Mouse (Mus musculus) stomach, embryonic 14.5 days (tissue): Measurements from ENCODE around the gene Hhat. TPM values are rescaled to one million over a fixed set of nuclear protein-coding genes. Genes with fewer than 3 reads are reported as not detected.

ENCODE experiments used
- ATAC-seq: fragments of 200-750 bp; cut with Nextera tagmentation; 2 replicates; pipeline ENCODE4 v1.8.0; 2017; ENCODE audit warnings: low read depth, moderate TSS enrichment; ENCODE audit not compliant: insufficient number of reproducible peaks, insufficient read depth, low FRiP score
- H3K27ac ChIP-seq: fragments of 300-500 bp; sonication (generic); 2 replicates; pipeline ENCODE4 v1.5.1; 2014; ENCODE audit warnings: mild to moderate bottlenecking, low read length, moderate library complexity, mixed read lengths
- H3K27me3 ChIP-seq: fragments of 300-500 bp; sonication (generic); 2 replicates; pipeline ENCODE4 v1.6.1; 2014; ENCODE audit warnings: low read length, control low read depth, mixed read lengths; ENCODE audit not compliant: control insufficient read depth, insufficient read depth
- H3K36me3 ChIP-seq: fragments of 300-500 bp; sonication (generic); 2 replicates; pipeline ENCODE4 v1.6.1; 2014; ENCODE audit warnings: mild to moderate bottlenecking, control low read depth, low read length, moderate library complexity, mixed read lengths; ENCODE audit not compliant: control insufficient read depth, insufficient read depth
- H3K4me1 ChIP-seq: fragments of 300-500 bp; sonication (generic); 2 replicates; pipeline ENCODE4 v1.6.1; 2014; ENCODE audit warnings: low read length, control low read depth, mixed read lengths; ENCODE audit not compliant: control insufficient read depth, insufficient read depth
- H3K4me2 ChIP-seq: fragments of 300-500 bp; sonication (generic); replicated peaks from 2 replicates; pipeline ENCODE4 v1.6.1; 2014; ENCODE audit warnings: low read depth, low read length, control low read depth
- H3K4me3 ChIP-seq: fragments of 300-500 bp; sonication (generic); 2 replicates; pipeline ENCODE4 v1.5.1; 2014; ENCODE audit warnings: low read depth, low read length, control low read depth
- H3K9ac ChIP-seq: fragments of 300-500 bp; sonication (generic); replicated peaks from 2 replicates; pipeline ENCODE4 v1.6.1; 2014; ENCODE audit warnings: low read depth, mild to moderate bottlenecking, control low read depth, low read length, moderate library complexity, mixed read lengths
- H3K9me3 ChIP-seq: fragments of 300-500 bp; sonication (generic); 2 replicates; pipeline ENCODE4 v1.6.1; 2016; ENCODE audit warnings: low read depth, low read length, control low read depth; ENCODE audit not compliant: control insufficient read depth
- WGBS: fragments of 180-500 bp; shearing (Covaris S2); extraction: QIAGEN DNeasy Blood & Tissue Kit; methylation state at CpG from one replicate; pipeline ENCODE4 v1.1.7; 2014; 5-methylcytosine and 5-hydroxymethylcytosine counted together
- polyA plus RNA-seq: library from polyadenylated mRNA; unstranded; fragments of >200 nt; fragmentation: Nextera tagmentation; extraction: Ambion mirVana; gene quantifications from 2 replicates; pipeline ENCODE4 v1.2.1, GENCODE M21; 2014

The Hhat gene
- polyA plus RNA-seq, 1 experiment from 2014 or later, result 14.2 TPM

DNA sequence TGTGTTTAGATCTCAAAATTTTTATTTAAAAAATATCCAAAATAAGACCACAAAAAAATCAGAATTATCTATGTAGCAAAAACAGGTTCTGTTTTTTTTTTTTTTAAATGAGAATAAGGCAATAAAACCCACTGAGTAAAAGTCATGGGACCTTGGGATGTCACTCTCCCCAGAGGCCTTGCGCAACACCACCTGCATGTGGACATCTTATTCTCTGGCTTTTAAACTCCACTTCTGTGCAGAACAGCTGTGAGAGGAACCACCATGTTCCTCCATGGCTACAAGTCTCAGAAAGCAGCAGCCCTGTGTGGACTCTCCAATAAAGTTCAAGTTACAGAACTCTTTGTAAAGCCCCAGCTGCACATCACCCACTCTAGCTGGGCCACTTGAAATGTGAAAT lies 258.2 kb downstream of the Hhat start:
- Histone ChIP-seq H3K9me3 (no peaks in the 10 kb centered on the region), H3K4me1 (no peaks in the 10 kb centered on the region), H3K9ac (no peak overlapping the region), H3K27ac (no peak overlapping the region), H3K36me3 (no peaks in the 10 kb centered on the region), H3K4me3 (no peak overlapping the region), H3K4me2 (no peak overlapping the region), H3K27me3 (no peaks in the 10 kb centered on the region)
- 97% methylated on average over 1 of the region's 1 CpGs for WGBS
- ATAC-seq, result no peak

DNA sequence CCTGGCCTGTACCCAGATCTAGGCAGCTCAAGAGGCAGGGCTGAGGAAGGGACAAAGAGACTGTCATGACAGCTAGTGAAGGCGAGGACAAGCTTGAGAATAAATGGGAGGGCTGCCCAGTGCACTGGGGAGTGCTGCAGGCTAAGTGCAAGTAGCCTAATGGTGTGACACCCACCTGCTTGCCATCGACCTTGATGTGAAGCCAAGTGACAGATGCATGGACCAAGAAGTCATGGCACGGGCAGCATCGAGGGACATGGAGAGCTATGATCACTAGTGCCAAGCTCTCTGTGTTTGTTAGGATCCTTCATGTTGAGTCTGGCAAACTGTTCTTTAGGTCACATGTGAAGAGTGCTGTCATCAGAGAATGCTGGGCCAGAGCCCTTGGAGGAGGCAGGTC lies 267.4 kb downstream of the Hhat start:
- no peak for ATAC-seq
- no peak overlapping the region for H3K27ac ChIP-seq
- H3K4me2 ChIP-seq, result no peak overlapping the region
- no peaks in the 10 kb centered on the region for H3K4me1 ChIP-seq
- no peaks in the 10 kb centered on the region for H3K36me3 ChIP-seq
- no peak overlapping the region for H3K4me3 ChIP-seq
- H3K9ac ChIP-seq, result no peak overlapping the region
- WGBS, result 91% methylated on average over 4 of the region's 4 CpGs
- H3K27me3 ChIP-seq, result no peaks in the 10 kb centered on the region
- no peaks in the 10 kb centered on the region for H3K9me3 ChIP-seq

DNA sequence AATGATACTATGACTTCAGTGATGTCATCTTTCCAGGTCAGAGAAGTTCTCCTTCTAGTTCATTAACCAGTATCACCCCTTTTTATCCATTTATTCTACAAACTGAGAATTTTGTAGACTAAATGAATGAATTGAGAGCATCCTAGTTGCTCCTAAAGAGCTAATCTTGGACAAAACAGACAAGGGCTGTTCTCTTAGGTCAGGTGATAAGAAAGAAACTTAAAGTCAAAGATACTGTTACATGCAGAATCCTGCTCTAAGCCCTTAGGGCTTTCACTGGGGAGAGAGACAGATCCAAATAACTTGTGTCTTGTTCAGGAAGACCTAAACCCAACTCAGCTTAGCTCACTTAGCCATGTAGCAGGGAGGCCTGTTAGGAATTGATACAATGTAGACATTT lies 268.2 kb downstream of the Hhat start:
- ATAC-seq, result no peak
- Histone ChIP-seq H3K4me1 (no peaks in the 10 kb centered on the region), H3K9ac (no peak overlapping the region), H3K27ac (no peak overlapping the region), H3K4me2 (no peak overlapping the region), H3K36me3 (no peaks in the 10 kb centered on the region), H3K27me3 (no peaks in the 10 kb centered on the region), H3K9me3 (no peaks in the 10 kb centered on the region), H3K4me3 (no peak overlapping the region)

DNA sequence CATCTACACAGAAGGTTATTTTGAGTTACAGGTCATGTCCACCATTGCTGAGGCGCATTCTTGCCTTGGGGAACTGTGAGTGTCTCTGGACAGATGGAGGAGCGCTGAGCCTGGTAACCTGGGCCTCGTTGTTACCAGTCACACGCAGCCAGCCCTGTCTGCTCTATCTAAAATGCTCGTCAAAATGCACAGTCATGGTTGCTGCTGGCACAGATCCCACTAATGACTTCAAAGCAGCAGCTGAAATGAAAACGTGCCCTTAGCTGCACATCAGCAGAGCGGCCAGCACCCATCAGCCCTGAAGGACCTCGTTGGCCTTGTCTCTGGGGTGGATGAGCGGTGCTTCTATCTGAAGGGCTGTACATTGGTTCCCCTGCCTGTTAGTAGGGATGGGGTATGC lies 269.0 kb downstream of the Hhat start:
- no peak overlapping the region for H3K4me3 ChIP-seq
- no peaks in the 10 kb centered on the region for H3K36me3 ChIP-seq
- ATAC-seq, result no peak
- no peaks in the 10 kb centered on the region for H3K9me3 ChIP-seq
- no peak overlapping the region for H3K9ac ChIP-seq
- 84% methylated on average over 9 of the region's 9 CpGs for WGBS
- H3K27ac ChIP-seq, result no peak overlapping the region
- no peaks in the 10 kb centered on the region for H3K4me1 ChIP-seq
- no peaks in the 10 kb centered on the region for H3K27me3 ChIP-seq
- H3K4me2 ChIP-seq, result no peak overlapping the region

DNA sequence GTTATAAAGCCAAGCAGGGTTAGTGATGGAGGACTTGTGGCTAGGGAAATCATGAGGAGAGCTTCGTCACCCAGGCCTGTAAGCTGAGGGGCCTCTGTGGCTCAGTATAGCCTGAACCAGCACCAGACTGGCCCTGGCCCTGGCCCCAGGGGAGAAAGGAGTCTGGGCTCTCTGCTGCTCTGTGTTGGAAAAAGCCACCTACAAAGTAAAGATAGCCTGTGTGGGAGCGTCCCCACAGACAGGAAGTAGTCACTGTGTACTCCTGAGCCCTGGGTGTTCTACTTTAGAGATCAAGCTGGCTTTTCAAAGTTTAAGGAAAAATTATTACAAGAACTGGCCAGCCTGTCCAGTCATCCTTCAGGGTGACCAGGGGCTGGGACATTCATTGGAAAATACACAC lies 273.5 kb downstream of the Hhat start:
- no peaks in the 10 kb centered on the region for H3K36me3 ChIP-seq
- H3K4me1 ChIP-seq, result no peaks in the 10 kb centered on the region
- H3K27ac ChIP-seq, result no peak overlapping the region
- no peaks in the 10 kb centered on the region for H3K9me3 ChIP-seq
- H3K27me3 ChIP-seq, result no peaks in the 10 kb centered on the region
- no peak overlapping the region for H3K9ac ChIP-seq
- ATAC-seq, result no peak
- H3K4me2 ChIP-seq, result no peak overlapping the region
- 76% methylated on average over 2 of the region's 2 CpGs for WGBS
- H3K4me3 ChIP-seq, result no peak overlapping the region

DNA sequence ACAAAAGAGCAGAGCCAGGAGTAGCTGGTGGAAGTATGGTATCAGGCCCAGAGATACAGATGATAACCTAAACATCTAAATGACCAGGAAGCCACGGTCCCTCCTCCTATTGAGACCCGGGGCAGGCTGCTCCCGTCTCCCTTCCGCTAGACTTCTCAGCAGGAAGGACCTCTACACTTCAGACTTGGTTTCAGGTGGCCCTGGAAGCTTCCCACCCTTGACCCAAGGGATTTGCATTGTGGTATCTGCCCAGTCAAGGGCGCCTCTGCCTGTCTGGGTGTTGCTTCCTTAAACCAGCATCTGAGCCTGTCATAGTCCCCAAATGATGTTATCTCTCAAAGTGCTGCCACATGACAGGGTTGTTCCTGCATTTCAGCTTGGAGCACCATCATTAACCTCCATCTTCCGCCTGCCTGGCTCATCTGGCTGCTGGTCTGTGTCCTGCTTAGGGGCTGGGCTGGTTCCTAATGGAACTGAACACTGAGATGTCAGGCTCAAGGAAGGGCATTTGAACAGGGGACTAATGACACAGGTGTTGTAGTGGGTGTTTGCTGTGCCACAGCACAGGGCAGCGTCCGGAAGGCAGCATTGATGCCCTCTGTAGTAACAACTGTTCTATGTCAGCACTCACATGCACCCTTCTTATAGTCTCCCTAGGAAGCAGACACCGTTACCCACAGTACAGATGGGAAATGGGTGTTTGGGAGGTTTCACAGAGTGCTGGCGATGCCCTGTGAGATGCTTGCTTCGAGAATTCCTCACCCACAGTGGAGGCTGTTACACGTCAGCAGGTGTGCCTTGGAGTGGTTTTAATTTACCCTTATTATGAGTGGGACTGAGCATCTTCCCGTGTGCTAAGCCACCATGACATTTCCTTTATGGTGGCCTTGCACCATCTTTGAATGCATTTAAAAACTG lies 280.9 kb downstream of the Hhat start:
- 77% methylated on average over 13 of the region's 13 CpGs for WGBS
- H3K4me2 ChIP-seq, result no peak overlapping the region
- H3K27ac ChIP-seq, result no peak overlapping the region
- no peak for ATAC-seq
- no peaks in the 10 kb centered on the region for H3K27me3 ChIP-seq
- no peak overlapping the region for H3K9ac ChIP-seq
- no peak overlapping the region for H3K4me3 ChIP-seq
- H3K4me1 ChIP-seq, result no peaks in the 10 kb centered on the region
- H3K9me3 ChIP-seq, result no peaks in the 10 kb centered on the region
- no peaks in the 10 kb centered on the region for H3K36me3 ChIP-seq

DNA sequence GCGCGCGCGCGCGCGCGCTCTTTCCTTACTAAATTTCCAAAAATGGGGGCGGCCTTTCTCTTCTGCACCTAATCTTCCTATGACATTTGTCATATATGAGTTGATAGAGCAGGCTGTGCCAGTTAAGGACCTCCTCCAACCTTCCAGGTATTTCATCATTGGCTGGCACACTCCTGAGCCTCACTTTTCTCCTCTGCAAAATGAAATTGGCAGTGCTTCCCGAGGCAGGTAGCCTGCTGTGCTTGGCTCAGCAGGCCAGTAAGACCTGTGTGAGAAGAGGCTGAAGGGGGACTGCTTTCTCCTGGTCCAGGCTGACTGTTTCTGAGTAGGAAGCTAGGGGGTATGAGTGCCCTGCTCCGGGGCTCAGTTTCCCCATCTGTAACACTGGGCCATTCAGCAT lies 283.5 kb downstream of the Hhat start:
- WGBS, result 95% methylated on average over 11 of the region's 11 CpGs
- Histone ChIP-seq H3K36me3 (no peaks in the 10 kb centered on the region), H3K9ac (no peak overlapping the region), H3K4me3 (no peak overlapping the region), H3K4me2 (no peak overlapping the region), H3K9me3 (no peaks in the 10 kb centered on the region), H3K4me1 (no peaks in the 10 kb centered on the region), H3K27me3 (no peaks in the 10 kb centered on the region), H3K27ac (no peak overlapping the region)
- no peak for ATAC-seq

DNA sequence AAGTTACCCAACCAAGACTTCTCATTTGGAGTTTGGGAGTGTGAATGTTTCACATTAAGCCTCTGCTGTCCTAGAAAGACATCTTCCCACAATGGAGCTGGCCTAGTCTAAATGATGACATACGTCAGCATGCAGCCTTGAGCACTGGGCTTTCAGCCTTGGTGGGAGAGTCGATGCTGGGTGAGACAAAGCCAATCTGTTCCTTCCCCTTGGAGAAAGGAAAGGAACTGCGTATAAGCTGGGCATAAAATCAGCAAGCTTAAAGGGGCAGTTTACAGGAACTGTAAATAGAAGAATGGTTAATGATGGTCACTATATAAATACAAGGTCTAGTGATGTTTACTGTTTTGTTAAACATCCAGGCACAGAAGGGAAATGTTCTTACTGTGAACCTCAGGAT lies 286.0 kb downstream of the Hhat start:
- Histone ChIP-seq H3K4me2 (no peak overlapping the region), H3K4me1 (no peaks in the 10 kb centered on the region), H3K27me3 (no peaks in the 10 kb centered on the region), H3K9ac (no peak overlapping the region), H3K27ac (peak overlapping the region; percentile 24; the same call in 1 of the 2 replicates), H3K36me3 (no peaks in the 10 kb centered on the region), H3K4me3 (no peak overlapping the region), H3K9me3 (no peaks in the 10 kb centered on the region)
- 42% methylated on average over 3 of the region's 3 CpGs for WGBS
- no peak; the same call in 1 of the 2 replicates for ATAC-seq

DNA sequence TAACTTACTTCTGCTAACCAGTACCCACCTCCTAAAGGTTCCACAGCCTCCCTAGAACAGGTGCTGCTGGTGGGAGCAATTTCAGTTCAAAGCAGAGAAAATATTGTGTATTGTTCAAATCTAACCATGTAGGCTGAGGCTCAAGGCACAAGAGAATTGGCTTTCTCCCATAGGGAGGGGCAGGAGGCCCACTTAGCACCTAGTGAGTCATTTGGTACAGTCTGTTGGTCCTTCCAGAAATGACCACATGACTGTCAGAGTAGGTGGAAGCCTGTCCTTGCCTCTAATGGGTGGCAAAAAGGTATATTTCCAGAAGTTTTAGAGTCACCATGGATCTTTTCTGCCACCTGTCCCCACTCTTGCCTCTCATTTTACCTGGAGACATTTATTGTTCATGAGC lies 289.6 kb downstream of the Hhat start:
- H3K9ac ChIP-seq, result no peak overlapping the region
- ATAC-seq, result no peak
- no peaks in the 10 kb centered on the region for H3K27me3 ChIP-seq

More for the DNA sequence above, 289.6 kb downstream of the Hhat start:
- Histone ChIP-seq H3K9me3 (no peaks in the 10 kb centered on the region), H3K4me3 (no peak overlapping the region), H3K4me1 (no peaks in the 10 kb centered on the region; the same call in 1 of the 2 replicates), H3K36me3 (no peaks in the 10 kb centered on the region), H3K27ac (no peak overlapping the region), H3K4me2 (no peak overlapping the region)
